Mouse (Mus musculus): ENCODE measurements around the gene Rara. TPM values are rescaled to one million over a fixed set of nuclear protein-coding genes. Genes with fewer than 3 reads are reported as not detected.
A peak's percentile ranks its signal among the peaks of the same experiment; 100 is the strongest.

The Rara gene
- polyA plus RNA-seq, 1 experiment: 20.1 TPM

DNA sequence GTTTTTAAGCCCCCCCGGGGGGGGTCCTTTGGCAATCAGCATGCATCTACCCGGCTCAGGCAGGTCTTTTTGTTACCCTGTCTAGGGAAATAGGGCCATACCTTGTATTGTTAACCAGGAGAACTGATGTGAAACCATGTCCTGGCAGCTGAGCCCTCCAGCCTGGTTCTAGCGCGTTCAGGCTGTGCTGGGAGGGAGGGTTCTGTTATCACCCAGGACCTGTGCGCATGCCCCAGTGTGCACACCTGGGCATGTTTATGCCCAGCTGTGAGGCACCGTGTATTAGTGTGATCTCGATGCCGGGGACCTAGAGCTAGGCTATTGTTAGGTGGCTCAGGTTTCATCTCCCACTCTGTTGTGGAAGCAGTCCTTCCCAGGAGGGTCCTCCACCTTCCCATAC, 34.1 kb downstream of the Rara start:
- no peak for TF ChIP-seq POLR2A (IDR thresholded peaks at IDR 0.05; ENCODE audit: control insufficient read depth, low read depth, low read length)
- TF ChIP-seq CTCF (IDR thresholded peaks at IDR 0.05; ENCODE audit: control insufficient read depth, insufficient read depth, insufficient replicate concordance, low read depth, low read length): no peak
- H3K27ac ChIP-seq (ENCODE audit: control insufficient read depth, insufficient read depth, low read depth, low read length): no peak overlapping the region
- H3K4me3 ChIP-seq (ENCODE audit: control insufficient read depth, low read depth, low read length): peak overlapping the region; percentile 69
- H3K27me3 ChIP-seq (ENCODE audit: control insufficient read depth, insufficient read depth, low read length): no peaks in the 10 kb centered on the region
- H3K4me1 ChIP-seq (ENCODE audit: control insufficient read depth, insufficient read depth, low read length): peaks cover 55% of the 10 kb centered on the region
- no peaks in the 10 kb centered on the region for H3K36me3 ChIP-seq (ENCODE audit: control insufficient read depth, insufficient read depth, low read length)

DNA sequence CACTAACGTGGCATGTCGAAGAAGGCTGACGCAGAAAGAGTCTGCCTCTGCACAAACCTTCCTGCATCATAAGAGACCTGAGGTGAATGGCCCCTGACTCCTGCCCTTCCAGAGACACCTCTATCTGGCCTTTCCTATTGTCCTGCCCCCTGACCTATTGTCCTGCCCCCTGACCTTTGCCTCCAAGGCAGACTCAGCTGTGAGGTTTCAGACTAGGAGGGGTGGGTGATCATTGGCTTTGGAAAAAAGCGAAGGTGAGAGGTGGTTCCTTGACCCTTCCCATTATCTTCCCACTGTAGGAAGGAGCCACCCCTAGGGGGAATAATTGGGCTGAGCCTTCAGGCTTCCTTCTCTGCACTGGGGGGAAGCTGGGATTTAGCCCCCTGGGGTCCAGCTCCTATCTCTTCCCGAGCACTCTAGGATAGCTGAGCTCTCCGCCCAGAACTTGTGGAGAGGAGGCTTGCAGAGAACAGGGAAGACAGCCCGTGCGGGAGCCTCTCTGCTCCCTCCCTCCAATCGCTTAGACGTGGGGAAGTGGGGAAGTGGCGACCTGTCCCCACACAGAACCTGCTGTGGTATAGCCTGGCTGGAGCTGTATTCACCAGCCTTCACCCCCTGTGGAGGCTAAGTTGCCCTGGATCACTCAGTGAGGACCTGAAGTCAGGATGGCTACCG, 34.9 kb downstream of the Rara start:
- Histone ChIP-seq H3K27me3 (ENCODE audit: control insufficient read depth, insufficient read depth, low read length) (no peaks in the 10 kb centered on the region), H3K4me1 (ENCODE audit: control insufficient read depth, insufficient read depth, low read length) (peaks cover 58% of the 10 kb centered on the region), H3K27ac (ENCODE audit: control insufficient read depth, insufficient read depth, low read depth, low read length) (peak overlapping the region; percentile 51; the same call in 1 of the 2 replicates)

DNA sequence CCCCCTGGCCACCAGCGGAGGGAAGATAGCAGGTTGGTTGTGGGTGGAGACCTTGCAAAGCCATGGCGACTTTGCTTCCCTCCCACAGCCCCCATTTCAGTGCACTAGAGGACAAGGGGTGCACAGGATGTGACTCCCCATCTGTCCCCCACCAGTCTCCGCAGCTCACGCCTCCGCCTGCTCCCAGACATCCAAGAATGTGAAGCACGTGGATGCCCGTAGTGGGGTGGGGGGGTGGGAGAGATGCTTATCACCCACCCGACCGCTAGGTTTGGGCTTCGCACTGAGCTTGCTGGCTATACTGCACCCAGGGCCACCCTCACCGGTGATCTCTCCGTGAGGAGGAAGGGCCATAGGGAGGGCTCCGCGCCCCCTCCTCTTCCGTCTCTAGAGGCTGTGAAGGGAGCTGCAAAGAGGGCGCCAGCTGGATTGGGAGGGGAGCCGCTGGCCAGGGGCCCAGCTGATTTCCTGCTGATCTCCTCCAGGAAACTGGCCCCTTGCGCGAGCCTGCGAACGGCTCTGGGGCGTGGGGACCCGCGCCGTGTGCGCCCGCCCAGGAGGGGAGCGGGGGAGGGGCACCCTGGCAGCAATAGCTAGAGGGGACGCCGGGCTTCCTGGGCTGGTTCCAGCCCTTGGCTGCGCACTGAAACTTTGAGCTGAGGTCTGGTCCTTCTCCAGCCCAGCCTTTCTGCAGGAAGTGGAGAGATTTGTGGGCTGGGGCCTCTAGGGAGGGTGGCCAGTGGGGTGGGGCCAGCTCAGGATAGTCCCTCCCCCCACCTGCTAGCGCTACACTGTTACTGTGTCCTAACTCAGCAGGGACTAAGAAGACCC, 35.8 kb downstream of the Rara start:
- no peaks in the 10 kb centered on the region for H3K36me3 ChIP-seq (ENCODE audit: control insufficient read depth, insufficient read depth, low read length)
- peaks cover 58% of the 10 kb centered on the region for H3K4me1 ChIP-seq (ENCODE audit: control insufficient read depth, insufficient read depth, low read length)
- TF ChIP-seq POLR2A (IDR thresholded peaks at IDR 0.05; ENCODE audit: control insufficient read depth, low read depth, low read length) (peak; percentile 40; the same call in 1 of the 2 replicates), CTCF (IDR thresholded peaks at IDR 0.05; ENCODE audit: control insufficient read depth, insufficient read depth, insufficient replicate concordance, low read depth, low read length) (no peak)
- no peaks in the 10 kb centered on the region for H3K27me3 ChIP-seq (ENCODE audit: control insufficient read depth, insufficient read depth, low read length)
- H3K27ac ChIP-seq (ENCODE audit: control insufficient read depth, insufficient read depth, low read depth, low read length): peak overlapping the region; percentile 60
- peak overlapping the region; percentile 75 for H3K4me3 ChIP-seq (ENCODE audit: control insufficient read depth, low read depth, low read length)

More for the DNA sequence above, 34.9 kb downstream of the Rara start:
- no peaks in the 10 kb centered on the region for H3K36me3 ChIP-seq (ENCODE audit: control insufficient read depth, insufficient read depth, low read length)
- TF ChIP-seq CTCF (IDR thresholded peaks at IDR 0.05; ENCODE audit: control insufficient read depth, insufficient read depth, insufficient replicate concordance, low read depth, low read length) (no peak), POLR2A (IDR thresholded peaks at IDR 0.05; ENCODE audit: control insufficient read depth, low read depth, low read length) (no peak)
- peak overlapping the region; percentile 64 for H3K4me3 ChIP-seq (ENCODE audit: control insufficient read depth, low read depth, low read length)

DNA sequence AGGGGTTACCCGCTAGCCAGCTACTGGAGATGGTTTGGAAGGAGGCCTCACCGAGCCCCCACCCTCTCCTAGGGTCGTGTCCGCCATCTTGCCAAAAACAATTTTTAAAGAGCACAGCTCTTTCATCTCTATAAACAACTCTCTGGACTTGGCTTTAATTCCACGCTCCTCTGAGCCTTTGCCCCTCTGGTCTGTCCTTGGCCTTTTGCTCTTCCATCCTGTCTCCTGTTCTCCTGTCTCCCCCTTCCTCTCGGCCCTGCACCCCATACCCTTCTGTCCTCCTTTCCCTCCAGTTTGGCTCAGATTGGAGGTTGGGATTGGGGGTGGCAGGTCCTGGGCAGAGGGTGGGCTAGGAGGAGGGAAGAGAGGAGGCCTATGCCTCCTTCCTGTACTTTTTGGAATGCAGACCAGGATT, 36.6 kb downstream of the Rara start:
- Histone ChIP-seq H3K27me3 (ENCODE audit: control insufficient read depth, insufficient read depth, low read length) (no peaks in the 10 kb centered on the region), H3K4me1 (ENCODE audit: control insufficient read depth, insufficient read depth, low read length) (peaks cover 57% of the 10 kb centered on the region), H3K4me3 (ENCODE audit: control insufficient read depth, low read depth, low read length) (no peak overlapping the region; the same call in 1 of the 2 replicates), H3K27ac (ENCODE audit: control insufficient read depth, insufficient read depth, low read depth, low read length) (peak overlapping the region; percentile 15), H3K36me3 (ENCODE audit: control insufficient read depth, insufficient read depth, low read length) (no peaks in the 10 kb centered on the region)
- TF ChIP-seq CTCF (IDR thresholded peaks at IDR 0.05; ENCODE audit: control insufficient read depth, insufficient read depth, insufficient replicate concordance, low read depth, low read length) (no peak), POLR2A (IDR thresholded peaks at IDR 0.05; ENCODE audit: control insufficient read depth, low read depth, low read length) (no peak)

DNA sequence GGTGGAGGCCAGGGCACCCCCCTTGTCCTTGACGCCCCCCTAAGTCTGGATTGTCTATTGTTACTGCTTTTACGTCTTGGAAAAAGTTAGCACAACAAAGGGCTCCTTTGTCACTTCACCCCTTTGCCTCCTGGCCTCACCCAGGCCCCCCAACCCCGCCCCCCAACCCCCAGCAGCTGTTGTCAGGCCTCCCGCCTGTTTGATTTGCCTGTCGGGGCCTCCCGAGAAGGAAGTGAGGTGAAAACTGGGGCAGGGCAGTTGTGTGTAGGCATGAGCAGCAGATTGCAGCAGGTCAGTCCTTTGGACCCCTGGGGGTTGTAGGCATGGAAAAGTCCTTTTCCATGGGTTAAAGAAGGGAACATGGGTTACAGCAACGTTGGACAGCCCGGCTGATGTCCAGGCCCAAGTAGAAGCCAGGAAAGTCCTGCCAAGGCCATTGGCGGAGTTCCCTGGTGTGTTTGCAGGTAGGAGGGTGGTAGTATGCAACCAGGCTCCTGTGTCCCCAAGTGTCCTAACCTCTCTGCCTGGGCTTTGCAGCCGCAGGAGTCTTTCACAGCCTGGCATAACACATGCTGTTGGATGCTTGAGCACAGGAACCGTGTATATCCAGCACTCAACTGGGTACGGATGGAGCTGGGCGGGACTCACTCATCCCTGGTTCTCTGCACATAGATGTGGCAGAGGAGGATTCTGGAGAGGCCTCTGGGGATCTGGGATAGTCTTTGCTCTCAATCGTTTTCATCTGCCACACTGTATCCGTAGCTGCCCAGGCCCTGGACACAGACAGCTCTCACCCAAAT, 37.2 kb downstream of the Rara start:
- Histone ChIP-seq H3K4me1 (ENCODE audit: control insufficient read depth, insufficient read depth, low read length) (peaks cover 52% of the 10 kb centered on the region), H3K27me3 (ENCODE audit: control insufficient read depth, insufficient read depth, low read length) (no peaks in the 10 kb centered on the region), H3K27ac (ENCODE audit: control insufficient read depth, insufficient read depth, low read depth, low read length) (peak overlapping the region; percentile 33), H3K4me3 (ENCODE audit: control insufficient read depth, low read depth, low read length) (0 out of 2 replicates have a peak overlapping the region, but pooled peaks have one; percentile 25), H3K36me3 (ENCODE audit: control insufficient read depth, insufficient read depth, low read length) (no peaks in the 10 kb centered on the region)
- TF ChIP-seq CTCF (IDR thresholded peaks at IDR 0.05; ENCODE audit: control insufficient read depth, insufficient read depth, insufficient replicate concordance, low read depth, low read length) (no peak), POLR2A (IDR thresholded peaks at IDR 0.05; ENCODE audit: control insufficient read depth, low read depth, low read length) (no peak)

DNA sequence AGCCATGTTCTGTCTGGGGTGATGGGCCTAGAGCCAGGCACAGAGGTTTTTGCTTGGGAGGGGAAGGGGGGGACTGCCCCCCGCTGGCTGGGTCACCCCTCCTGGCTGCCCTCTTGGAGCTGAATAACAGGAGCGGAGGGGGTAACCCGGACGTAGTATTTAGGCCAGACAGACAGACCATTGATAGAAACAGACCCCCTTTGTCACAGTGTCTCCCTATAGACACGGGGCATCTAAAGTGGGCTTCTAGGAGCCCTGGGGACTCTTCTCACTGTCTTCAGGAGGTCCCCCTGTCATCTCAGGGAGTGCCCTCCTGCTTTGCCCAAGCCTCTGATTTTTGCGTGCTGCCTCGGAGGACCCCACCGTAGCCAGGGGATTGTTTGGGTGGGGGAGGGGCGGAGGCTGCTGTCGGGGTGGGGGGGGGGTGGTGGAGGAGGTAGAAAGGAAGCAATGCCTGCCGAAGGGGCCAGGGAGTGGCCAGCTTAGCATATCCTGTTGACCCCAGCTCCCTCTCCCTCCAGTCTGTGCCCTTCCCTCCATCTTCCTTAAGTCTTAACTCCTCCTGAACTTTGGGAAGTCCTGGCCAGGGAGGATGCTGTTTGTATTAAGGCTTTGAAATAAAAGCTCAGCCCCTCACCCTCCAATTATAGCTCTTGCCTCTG, 37.9 kb downstream of the Rara start:
- TF ChIP-seq CTCF (IDR thresholded peaks at IDR 0.05; ENCODE audit: control insufficient read depth, insufficient read depth, insufficient replicate concordance, low read depth, low read length): no peak
- TF ChIP-seq POLR2A (IDR thresholded peaks at IDR 0.05; ENCODE audit: control insufficient read depth, low read depth, low read length): no peak
- no peaks in the 10 kb centered on the region for H3K36me3 ChIP-seq (ENCODE audit: control insufficient read depth, insufficient read depth, low read length)
- H3K4me1 ChIP-seq (ENCODE audit: control insufficient read depth, insufficient read depth, low read length): peaks cover 49% of the 10 kb centered on the region
- peak overlapping the region; percentile 61 for H3K4me3 ChIP-seq (ENCODE audit: control insufficient read depth, low read depth, low read length)
- no peaks in the 10 kb centered on the region for H3K27me3 ChIP-seq (ENCODE audit: control insufficient read depth, insufficient read depth, low read length)
- no peak overlapping the region; the same call in 1 of the 2 replicates for H3K27ac ChIP-seq (ENCODE audit: control insufficient read depth, insufficient read depth, low read depth, low read length)
